Mouse (Mus musculus): ENCODE results near the gene Ddc. TPM values are rescaled to one million over a fixed set of nuclear protein-coding genes. Genes with fewer than 3 reads are reported as not detected.
A peak's percentile ranks its signal among the peaks of the same experiment; 100 is the strongest.

The Ddc gene
- total and polyA plus RNA-seq, 3 experiments = 0.17 to 0.33 TPM; not detected in 1

- Histone ChIP-seq H3K9ac (ENCODE audit: insufficient read depth, low read depth) (peak overlapping the region; percentile 30), H3K4me1 (ENCODE audit: control insufficient read depth in 1 of 2, insufficient read depth in 2 of 2) (peaks cover 35 to 98% of the 10 kb centered on the region in 2 experiments), H3K4me3 (replicated peaks in 1 of 3; ENCODE audit: low read depth in 2 of 3, low read length in 2 of 3, poor library complexity in 1 of 3) (peak overlapping the region in 1 of 3 experiments; percentile 23), H3K36me3 (replicated peaks in 1 of 2; ENCODE audit: control insufficient read depth in 1 of 2, insufficient read depth in 1 of 2, low read length in 1 of 2) (peaks cover 10 to 33% of the 10 kb centered on the region in 2 experiments), H3K27ac (ENCODE audit: insufficient read depth, low read depth) (peak overlapping the region; percentile 90), H3K9me3 (replicated peaks; ENCODE audit: low read length) (no peaks in the 10 kb centered on the region), H3K27me3 (replicated peaks) (no peaks in the 10 kb centered on the region), H3K79me2 (replicated peaks; ENCODE audit: control insufficient read depth, extremely low read depth, insufficient read depth, poor library complexity, severe bottlenecking) (no peaks in the 10 kb centered on the region; the same call in 1 of the 2 replicates), H3K4me2 (ENCODE audit: insufficient read depth, low read depth, poor library complexity, severe bottlenecking) (peak overlapping the region; percentile 39)
- DNase-seq (ENCODE audit: extremely low read depth) = no peak
- dilution Hi-C loops (cut with MboI; ENCODE audit: extremely low pct_ligation_motif_present, extremely low pct_unique_long_range_greater_than_20kb, low sequenced_read_pairs) (no loop called here), in situ Hi-C loops (cut with MboI; ENCODE audit: low pct_ligation_motif_present, low pct_unique_long_range_greater_than_20kb, low sequenced_read_pairs) (no loop called here)
- TF ChIP-seq SIN3A (IDR thresholded peaks at IDR 0.05; ENCODE audit: low read length) (peak; percentile 19; the same call in 1 of the 2 replicates), ZMIZ1 (IDR thresholded peaks at IDR 0.05; ENCODE audit: low read depth, low read length) (peak; percentile 57; the same call in 1 of the 2 replicates), MXI1 (IDR thresholded peaks at IDR 0.05; ENCODE audit: low read depth, low read length) (0 out of 2 replicates have a peak, but pooled peaks have one; percentile 42), PAX5 (IDR thresholded peaks at IDR 0.05; ENCODE audit: low read length) (no peak), RCOR1 (conservative IDR thresholded peaks at IDR 0.05; ENCODE audit: low read depth, low read length) (no peak), MAZ (IDR thresholded peaks at IDR 0.05; ENCODE audit: low read depth, low read length) (no peak), JUND (conservative IDR thresholded peaks at IDR 0.05; ENCODE audit: low read depth, low read length) (no peak), POLR2AphosphoS2 (IDR thresholded peaks at IDR 0.05; ENCODE audit: low read depth, low read length) (peak; percentile 85; the same call in 1 of the 2 replicates), UBTF (IDR thresholded peaks at IDR 0.05; ENCODE audit: low read depth, low read length) (0 out of 2 replicates have a peak, but pooled peaks have one; percentile 18), ZNF384 (IDR thresholded peaks at IDR 0.05; ENCODE audit: low read depth, low read length) (no peak; the same call in 1 of the 2 replicates), CHD1 (IDR thresholded peaks at IDR 0.05; ENCODE audit: low read depth, low read length) (0 out of 2 replicates have a peak, but pooled peaks have one; percentile 11), TCF12 (IDR thresholded peaks at IDR 0.05; ENCODE audit: low read depth, low read length) (no peak), NELFE (IDR thresholded peaks at IDR 0.05; ENCODE audit: low read depth, low read length) (0 out of 2 replicates have a peak, but pooled peaks have one; percentile 21), CHD2 (IDR thresholded peaks at IDR 0.05; ENCODE audit: low read length) (peak; percentile 27; the same call in 1 of the 2 replicates)
Measured at GRCm38 (mm10) chr11:11776071-11776821, 121.7 kb downstream of the Ddc start.

GRCm38 (mm10) chr11:11774893-11775292 lies 123.1 kb downstream of the Ddc start:
- Histone ChIP-seq H3K9ac (ENCODE audit: insufficient read depth, low read depth) (no peak overlapping the region), H3K9me3 (replicated peaks; ENCODE audit: low read length) (no peaks in the 10 kb centered on the region), H3K36me3 (replicated peaks in 1 of 2; ENCODE audit: control insufficient read depth in 1 of 2, insufficient read depth in 1 of 2, low read length in 1 of 2) (peaks cover 15 to 46% of the 10 kb centered on the region in 2 experiments), H3K4me1 (ENCODE audit: control insufficient read depth in 1 of 2, insufficient read depth in 2 of 2) (peaks cover 37 to 98% of the 10 kb centered on the region in 2 experiments), H3K27me3 (replicated peaks) (no peaks in the 10 kb centered on the region), H3K79me2 (replicated peaks; ENCODE audit: control insufficient read depth, extremely low read depth, insufficient read depth, poor library complexity, severe bottlenecking) (peaks cover under 1% of the 10 kb centered on the region; the same call in 1 of the 2 replicates), H3K27ac (ENCODE audit: insufficient read depth, low read depth) (peak overlapping the region; percentile 7; the same call in 1 of the 2 replicates), H3K4me3 (replicated peaks in 1 of 3; ENCODE audit: low read depth in 2 of 3, low read length in 2 of 3, poor library complexity in 1 of 3) (no peak overlapping the region), H3K4me2 (ENCODE audit: insufficient read depth, low read depth, poor library complexity, severe bottlenecking) (no peak overlapping the region)
- TF ChIP-seq POLR2AphosphoS2 (IDR thresholded peaks at IDR 0.05; ENCODE audit: low read depth, low read length) (peak; percentile 64; the same call in 1 of the 2 replicates), ZC3H11A (IDR thresholded peaks at IDR 0.05; ENCODE audit: low read depth, low read length) (no peak), ZMIZ1 (IDR thresholded peaks at IDR 0.05; ENCODE audit: low read depth, low read length) (peak; percentile 71; the same call in 1 of the 2 replicates)
- dilution Hi-C loops (cut with MboI; ENCODE audit: extremely low pct_ligation_motif_present, extremely low pct_unique_long_range_greater_than_20kb, low sequenced_read_pairs) (no loop called here), in situ Hi-C loops (cut with MboI; ENCODE audit: low pct_ligation_motif_present, low pct_unique_long_range_greater_than_20kb, low sequenced_read_pairs) (no loop called here)
- no peak for DNase-seq (ENCODE audit: extremely low read depth)

Data from CH12.LX (cell line).